Mouse (Mus musculus) adrenal gland, postnatal 14 days (tissue): ENCODE measurements around the gene Mthfs. TPM values are rescaled to one million over a fixed set of nuclear protein-coding genes. Genes with fewer than 3 reads are reported as not detected.

Experiments
- total RNA-seq: library from RNA; stranded (reverse); gene quantifications from 2 replicates; pipeline ENCODE4 v1.2.3, GENCODE M21; 2021

Gene Mthfs
- total RNA-seq, 1 experiment from 2014 or later, result 39.8 TPM

Other genes starting within 250 kb of the Mthfs start
- 0.67 and 0.79 TPM in 2 replicates for gene Trim43b, start 117.8 kb upstream of the Mthfs start, total RNA-seq
- 0.56 and 5.0 TPM in 2 replicates for gene Bcl2a1b, start 11.5 kb upstream of the Mthfs start, total RNA-seq
- gene Gm29094, start 11.3 kb upstream of the Mthfs start, total RNA-seq, result not detected in 2 replicates